ENCODE assay signal across 8 mouse cellular contexts in the genomic region with DNA sequence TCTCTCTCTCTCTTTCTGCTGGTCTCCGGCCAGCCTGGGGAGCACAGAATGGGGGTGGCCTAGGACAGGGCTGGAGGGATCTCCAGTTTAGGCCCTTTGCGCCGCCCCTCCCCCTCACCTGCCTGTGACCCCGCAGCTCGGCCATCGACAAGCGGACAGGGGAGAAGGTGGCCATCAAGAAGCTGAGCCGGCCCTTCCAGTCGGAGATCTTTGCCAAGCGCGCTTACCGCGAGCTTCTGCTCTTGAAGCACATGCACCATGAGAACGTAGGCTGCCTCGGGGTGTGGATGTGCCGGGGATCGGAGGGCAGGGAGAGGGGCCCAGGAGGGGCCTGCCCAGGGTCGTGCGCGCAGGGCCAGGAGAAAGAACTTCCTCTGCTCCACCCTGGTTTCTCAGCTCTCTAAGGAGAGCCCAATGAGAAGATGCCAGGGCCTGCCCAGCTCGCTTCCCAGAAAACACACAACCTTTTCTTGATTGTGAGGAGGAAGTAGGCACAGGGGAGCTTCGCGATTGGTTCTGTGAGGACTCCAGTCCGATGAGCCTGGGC. TPM values are rescaled to one million over a fixed set of nuclear protein-coding genes. Genes with fewer than 3 reads are reported as not detected.
DNase-seq lines count a peak whose midpoint lies in the region; ATAC-seq and TF ChIP-seq lines count a peak whose summit lies in the region.

No protein-coding gene starts in this region.

- peaks cover 7% of the 10 kb centered on the region; the same call in 1 of the 2 replicates for H3K4me1 ChIP-seq in limb, embryonic 14.5 days (ENCODE audit: control insufficient read depth, insufficient read depth, low read length)
- peaks cover 12% of the 10 kb centered on the region for H3K4me1 ChIP-seq in midbrain, postnatal 0 days (ENCODE audit: insufficient read depth, low read length)

- no peak overlapping the region for H3K27ac ChIP-seq in limb, embryonic 14.5 days (replicated peaks; ENCODE audit: low read depth, low read length)
- H3K27ac ChIP-seq in midbrain, postnatal 0 days (ENCODE audit: low read depth, low read length) = no peak overlapping the region

- peak overlapping the region; percentile 52 for H3K9ac ChIP-seq in limb, embryonic 14.5 days (ENCODE audit: low read depth, low read length, severe bottlenecking)
- H3K9ac ChIP-seq in midbrain, postnatal 0 days (replicated peaks; ENCODE audit: low read length, poor library complexity, severe bottlenecking) = peak overlapping the region; percentile 9; the same call in 1 of the 2 replicates

- TF ChIP-seq POLR2A in limb, embryonic 14.5 days (IDR thresholded peaks at IDR 0.05; ENCODE audit: borderline replicate concordance, extremely low read depth, insufficient read depth, insufficient read length) = no peak

- no peaks in the 10 kb centered on the region for H3K36me3 ChIP-seq in limb, embryonic 14.5 days (ENCODE audit: control insufficient read depth, insufficient read depth, low read length)
- no peaks in the 10 kb centered on the region for H3K36me3 ChIP-seq in midbrain, postnatal 0 days (ENCODE audit: insufficient read depth, low read length)

- peak; percentile 32 to 59 for DNase-seq in lung, adult 18-20 months
- no peak for DNase-seq in lung, postnatal 25 days (ENCODE audit: low spot score)
- peak; percentile 26 for DNase-seq in heart, postnatal 4 days
- no peak for DNase-seq in limb, embryonic 14.5 days (ENCODE audit: low spot score)
- DNase-seq in midbrain, postnatal 0 days (ENCODE audit: low spot score) = no peak
- DNase-seq in layer of hippocampus, postnatal 14 days (ENCODE audit: low spot score in 2 of 2) = no peak
- DNase-seq in thymus, postnatal 0 days (ENCODE audit: low spot score) = no peak

- 5% methylated on average over 20 of the region's 24 CpGs for WGBS in limb, embryonic 14.5 days
- WGBS in midbrain, postnatal 0 days = 6% methylated on average over 24 of the region's 24 CpGs

- peaks cover 12% of the 10 kb centered on the region for H3K27me3 ChIP-seq in limb, embryonic 14.5 days (ENCODE audit: control insufficient read depth, insufficient read depth, low read length)
- peaks cover 24% of the 10 kb centered on the region for H3K27me3 ChIP-seq in midbrain, postnatal 0 days (ENCODE audit: insufficient read depth, low read length)

- ATAC-seq in common myeloid progenitor, adult 5-6 weeks (replicated peaks; ENCODE audit: low read depth, poor library complexity, severe bottlenecking) = peak; percentile 62
- no peak; the same call in 1 of the 2 replicates for ATAC-seq in limb, embryonic 14.5 days (ENCODE audit: low FRiP score, low read depth)
- ATAC-seq in midbrain, postnatal 0 days (ENCODE audit: low FRiP score) = no peak

- peak overlapping the region; percentile 92 for H3K4me2 ChIP-seq in limb, embryonic 14.5 days (replicated peaks; ENCODE audit: low read depth, low read length, severe bottlenecking)
- H3K4me2 ChIP-seq in midbrain, postnatal 0 days (ENCODE audit: low read depth, low read length, poor library complexity, severe bottlenecking) = peak overlapping the region; percentile 71

- peak overlapping the region; percentile 47 for H3K4me3 ChIP-seq in limb, embryonic 14.5 days (replicated peaks; ENCODE audit: low read length)
- peak overlapping the region; percentile 36 for H3K4me3 ChIP-seq in midbrain, postnatal 0 days (ENCODE audit: low read depth, low read length)

- H3K9me3 ChIP-seq in limb, embryonic 14.5 days (ENCODE audit: control insufficient read depth, low read length) = no peaks in the 10 kb centered on the region
- no peaks in the 10 kb centered on the region for H3K9me3 ChIP-seq in midbrain, postnatal 0 days (ENCODE audit: low read length)

- no peak for TF ChIP-seq CTCF in midbrain, postnatal 0 days (IDR thresholded peaks at IDR 0.05)

RNA-seq across cellular contexts. Expression of gene Mapk13, which starts 0.9 kb away (rescaled TPM):
- 0.73 TPM in 1 of 2 replicates, not detected in the other for total RNA-seq in common myeloid progenitor, adult 5-6 weeks (2017)
- total RNA-seq in heart, postnatal 4 days (2021) = under 1 TPM; 0.47 to 0.50 TPM
- polyA plus RNA-seq in limb, embryonic 14.5 days (2012; rRNA removed) = 38.3 and 39.4 TPM in 2 replicates
- polyA plus RNA-seq in limb, embryonic 14.5 days (2014; fragmentation: Nextera tagmentation; extraction: Ambion mirVana) = 47.4 and 55.6 TPM in 2 replicates
- 0.66 and 1.5 TPM in 2 replicates for total RNA-seq in midbrain, postnatal 0 days (2014; rRNA removed)
- 1.0 and 1.1 TPM in 2 replicates for polyA plus RNA-seq in midbrain, postnatal 0 days (2015; fragmentation: Nextera tagmentation; extraction: Ambion mirVana)
- total RNA-seq in layer of hippocampus, postnatal 14 days (2021) = 1 to 10 TPM; 1.0 to 1.5 TPM
- polyA plus RNA-seq in thymus, postnatal 0 days (2015; fragmentation: Nextera tagmentation; extraction: Ambion mirVana) = 6.7 and 6.9 TPM in 2 replicates

RNA-seq across cellular contexts. Expression of gene Brpf3, which starts 30.9 kb away (rescaled TPM):
- 8.6 and 9.7 TPM in 2 replicates for total RNA-seq in common myeloid progenitor, adult 5-6 weeks (2017)
- total RNA-seq in heart, postnatal 4 days (2021) = 10 to 100 TPM; 22.8 to 25.9 TPM
- 70.0 and 77.8 TPM in 2 replicates for polyA plus RNA-seq in limb, embryonic 14.5 days (2012; rRNA removed)
- 11.0 and 12.9 TPM in 2 replicates for polyA plus RNA-seq in limb, embryonic 14.5 days (2014; fragmentation: Nextera tagmentation; extraction: Ambion mirVana)
- 14.9 and 21.5 TPM in 2 replicates for total RNA-seq in midbrain, postnatal 0 days (2014; rRNA removed)
- 3.5 and 4.9 TPM in 2 replicates for polyA plus RNA-seq in midbrain, postnatal 0 days (2015; fragmentation: Nextera tagmentation; extraction: Ambion mirVana)
- total RNA-seq in layer of hippocampus, postnatal 14 days (2021) = 10 to 100 TPM; 31.8 to 35.7 TPM
- polyA plus RNA-seq in thymus, postnatal 0 days (2015; fragmentation: Nextera tagmentation; extraction: Ambion mirVana) = 6.2 and 8.6 TPM in 2 replicates

RNA-seq across cellular contexts. Expression of gene AC170998.1, which starts 44.1 kb away (rescaled TPM):
- total RNA-seq in common myeloid progenitor, adult 5-6 weeks (2017) = 3.4 TPM in 1 of 2 replicates, not detected in the other
- total RNA-seq in heart, postnatal 4 days (2021) = 1 to 10 TPM; 1.1 to 1.8 TPM
- polyA plus RNA-seq in limb, embryonic 14.5 days (2012; rRNA removed) = 0.26 and 0.54 TPM in 2 replicates
- 1.9 and 2.2 TPM in 2 replicates for polyA plus RNA-seq in limb, embryonic 14.5 days (2014; fragmentation: Nextera tagmentation; extraction: Ambion mirVana)
- total RNA-seq in midbrain, postnatal 0 days (2014; rRNA removed) = 2.7 and 4.2 TPM in 2 replicates
- polyA plus RNA-seq in midbrain, postnatal 0 days (2015; fragmentation: Nextera tagmentation; extraction: Ambion mirVana) = 1.8 and 3.2 TPM in 2 replicates
- total RNA-seq in layer of hippocampus, postnatal 14 days (2021) = 1 to 10 TPM; 1.4 to 2.3 TPM
- polyA plus RNA-seq in thymus, postnatal 0 days (2015; fragmentation: Nextera tagmentation; extraction: Ambion mirVana) = 0.87 and 2.1 TPM in 2 replicates

Comparison
In these comparisons a context has a peak if more than half of its experiments do, and no peak if none do; other contexts are left out.
1. DNase-seq: peak in lung, adult 18-20 months (2 of 2) and heart, postnatal 4 days (single experiment); none in lung, postnatal 25 days (single experiment), limb, embryonic 14.5 days (single experiment), midbrain, postnatal 0 days (single experiment), layer of hippocampus, postnatal 14 days (0 of 2) and thymus, postnatal 0 days (single experiment).